Mouse (Mus musculus) embryonic fibroblast, embryonic 13.5 days (primary cell): ENCODE results near the gene Gm5157. TPM values are rescaled to one million over a fixed set of nuclear protein-coding genes. Genes with fewer than 3 reads are reported as not detected.
"Not testable (repeated sequence)": the region's sequence is repeated elsewhere in the genome, so short reads cannot be mapped to it uniquely, and the experiment has no call there.

Experiments used
- H3K27ac ChIP-seq: 2 replicates; pipeline ENCODE4 v1.5.1; 2012; ENCODE audit warnings: low read length, control low read depth, inconsistent platforms; ENCODE audit not compliant: insufficient read depth
- H3K4me1 ChIP-seq: 2 replicates; pipeline ENCODE4 v1.6.1; 2011; ENCODE audit warnings: low read length; ENCODE audit not compliant: control insufficient read depth, insufficient read depth
- H3K4me3 ChIP-seq: 2 replicates; pipeline ENCODE4 v1.5.1; 2011; ENCODE audit warnings: mild to moderate bottlenecking, control low read depth, low read length; ENCODE audit not compliant: insufficient read depth
- polyA plus RNA-seq: library from polyadenylated mRNA; stranded (reverse); fragments of >200 nt; gene quantifications from 2 replicates; pipeline ENCODE4 v1.2.4, GENCODE M21; 2011; ENCODE audit warnings: low read depth; ENCODE audit not compliant: missing spikeins, insufficient read length

Gm5157 gene
- polyA plus RNA-seq: not detected in 2 replicates

GRCm38 (mm10) chr7:21190323-21190722 is at the start of gene Gm5157:
Gm5157 (minus strand) TSS chr7:21190423.
- H3K4me3 ChIP-seq, H3K27ac ChIP-seq, H3K4me1 ChIP-seq: not testable (repeated sequence)

DNA sequence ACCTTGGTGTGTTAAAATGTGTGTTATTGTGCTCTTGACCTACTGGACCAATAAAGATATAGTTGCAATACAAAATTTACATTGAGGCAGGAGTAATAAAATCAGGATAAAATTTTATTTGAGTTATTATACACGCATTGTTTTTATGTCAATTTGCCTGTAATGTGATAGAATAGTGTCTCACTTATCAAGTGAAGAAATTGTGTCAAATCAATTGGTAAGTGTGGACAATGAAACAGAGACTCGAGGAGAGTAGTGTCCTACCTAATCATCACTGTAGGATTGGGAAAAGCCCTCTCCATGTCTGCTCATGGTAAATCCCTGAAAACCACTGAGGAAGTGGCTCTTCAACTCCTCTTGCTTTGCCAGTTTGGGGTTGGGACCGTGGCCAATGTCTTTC is 28.3 kb downstream of the Gm5157 start, which contains the start of gene Vmn1r123:
Vmn1r123 (plus strand) TSS at position 301 of the 400 bp plus-strand sequence.
- H3K4me3 ChIP-seq, H3K4me1 ChIP-seq, H3K27ac ChIP-seq: not testable (repeated sequence)

Other genes with a start within 250 kb of the Gm5157 start
- gene Vmn1r119, start 178.0 kb downstream of the Gm5157 start, polyA plus RNA-seq: not detected in 2 replicates
- gene Vmn1r120, start 136.6 kb downstream of the Gm5157 start, polyA plus RNA-seq: not detected in 2 replicates
- gene Vmn1r121, start 91.9 kb downstream of the Gm5157 start, polyA plus RNA-seq: not detected in 2 replicates
- gene Vmn1r122, start 56.3 kb downstream of the Gm5157 start, polyA plus RNA-seq: not detected in 2 replicates
- gene Vmn1r123, start 28.2 kb downstream of the Gm5157 start, polyA plus RNA-seq: not detected in 2 replicates
- not detected in 2 replicates for gene Vmn1r124, start 70.2 kb upstream of the Gm5157 start, polyA plus RNA-seq
- not detected in 2 replicates for gene Vmn1r125, start 81.8 kb upstream of the Gm5157 start, polyA plus RNA-seq
- gene Vmn1r126, start 111.0 kb upstream of the Gm5157 start, polyA plus RNA-seq: not detected in 2 replicates
- not detected in 2 replicates for gene Vmn1r127, start 129.4 kb upstream of the Gm5157 start, polyA plus RNA-seq
- not detected in 2 replicates for gene Vmn1r128, start 158.9 kb upstream of the Gm5157 start, polyA plus RNA-seq
- not detected in 2 replicates for gene Vmn1r129, start 170.9 kb upstream of the Gm5157 start, polyA plus RNA-seq
- gene Gm6882, start 242.3 kb upstream of the Gm5157 start, polyA plus RNA-seq: not detected in 2 replicates